Mouse (Mus musculus) stomach, postnatal 0 days (tissue): ENCODE measurements around the gene Fam210b. TPM values are rescaled to one million over a fixed set of nuclear protein-coding genes. Genes with fewer than 3 reads are reported as not detected.

Experiments used
- ATAC-seq: fragments of 200-750 bp; cut with Nextera tagmentation; 2 replicates; pipeline ENCODE4 v1.8.0; 2017; ENCODE audit not compliant: low FRiP score, low TSS enrichment
- DNase-seq: peaks from one replicate; pipeline ENCODE4 v3.0.0-alpha.2; 2016; ENCODE audit warnings: low spot score
- H3K27ac ChIP-seq: fragments of 300-500 bp; sonication (generic); replicated peaks from 2 replicates; pipeline ENCODE4 v1.5.1; 2014; ENCODE audit warnings: mild to moderate bottlenecking, control low read depth
- H3K27me3 ChIP-seq: fragments of 300-500 bp; sonication (generic); 2 replicates; pipeline ENCODE4 v1.6.1; 2014; ENCODE audit warnings: low read length; ENCODE audit not compliant: control insufficient read depth, insufficient read depth
- H3K36me3 ChIP-seq: fragments of 300-500 bp; sonication (generic); 2 replicates; pipeline ENCODE4 v1.6.1; 2014; ENCODE audit warnings: low read length, mixed read lengths; ENCODE audit not compliant: control insufficient read depth, insufficient read depth
- H3K4me1 ChIP-seq: fragments of 300-500 bp; sonication (generic); replicated peaks from 2 replicates; pipeline ENCODE4 v1.6.1; 2014; ENCODE audit warnings: antibody characterized with exemption; ENCODE audit not compliant: control insufficient read depth, insufficient read depth
- H3K4me2 ChIP-seq: fragments of 300-500 bp; sonication (generic); replicated peaks from 2 replicates; pipeline ENCODE4 v1.6.1; 2014; ENCODE audit warnings: low read depth, mild to moderate bottlenecking, control low read depth, moderate library complexity
- H3K4me3 ChIP-seq: fragments of 300-500 bp; sonication (generic); 2 replicates; pipeline ENCODE4 v1.5.1; 2014; ENCODE audit warnings: low read depth, low read length, control low read depth
- H3K9ac ChIP-seq: fragments of 300-500 bp; sonication (generic); 2 replicates; pipeline ENCODE4 v1.6.1; 2014; ENCODE audit warnings: mild to moderate bottlenecking, low read length, control low read depth, mixed read lengths
- H3K9me3 ChIP-seq: fragments of 300-500 bp; sonication (generic); 2 replicates; pipeline ENCODE4 v1.6.1; 2016; ENCODE audit warnings: low read length; ENCODE audit not compliant: control insufficient read depth
- CTCF ChIP-seq: IDR thresholded peaks from 2 replicates; pipeline ENCODE4 v1.5.1; 2016; ENCODE audit warnings: antibody characterized with exemption, low read depth, mild to moderate bottlenecking, moderate library complexity
- EP300 ChIP-seq: optimal IDR thresholded peaks from 2 replicates; pipeline ENCODE3; 2016; ENCODE audit warnings: antibody characterized with exemption
- WGBS: fragments of 180-500 bp; shearing (Covaris S2); extraction: QIAGEN DNeasy Blood & Tissue Kit; methylation state at CpG from one replicate; pipeline ENCODE4 v1.1.7; 2014; 5-methylcytosine and 5-hydroxymethylcytosine counted together
- polyA plus RNA-seq: library from polyadenylated mRNA; unstranded; fragments of >200 nt; fragmentation: Nextera tagmentation; extraction: Ambion mirVana; gene quantifications from 2 replicates; pipeline ENCODE4 v1.2.1, GENCODE M21; 2015

Gene Fam210b
- polyA plus RNA-seq, 1 experiment from 2014 or later = 23.9 TPM

GRCm38 (mm10) chr2:172340936-172341335, 4.4 kb upstream of the Fam210b start:
- no peak overlapping the region for H3K9ac ChIP-seq
- no peaks in the 10 kb centered on the region for H3K27me3 ChIP-seq
- H3K9me3 ChIP-seq = no peaks in the 10 kb centered on the region
- no peak for DNase-seq
- H3K4me1 ChIP-seq = no peaks in the 10 kb centered on the region
- 53% methylated on average over 3 of the region's 3 CpGs for WGBS
- ATAC-seq = no peak
- no peak overlapping the region for H3K4me3 ChIP-seq
- no peak overlapping the region for H3K4me2 ChIP-seq
- H3K36me3 ChIP-seq = no peaks in the 10 kb centered on the region
- no peak for TF ChIP-seq CTCF
- TF ChIP-seq EP300 = no peak
- no peak overlapping the region for H3K27ac ChIP-seq

DNA sequence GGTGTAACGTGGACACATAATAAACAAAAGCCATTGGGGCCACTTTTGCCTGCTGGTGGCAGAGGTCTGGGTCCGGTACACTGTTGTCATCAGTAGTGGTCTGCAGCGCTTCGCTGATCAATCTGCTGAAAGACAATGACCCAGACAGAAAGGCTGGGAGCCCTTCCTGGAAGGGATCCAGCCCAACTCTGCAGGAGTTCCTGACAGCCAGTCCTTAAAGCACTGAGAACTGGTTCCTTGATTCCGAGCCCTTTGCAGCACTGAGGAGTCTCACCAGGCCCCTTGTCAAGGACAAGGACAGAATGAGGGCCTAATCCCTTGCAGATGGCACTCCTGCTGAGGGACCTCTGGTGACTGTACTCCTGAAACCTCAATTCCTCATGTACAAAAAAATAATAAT, 3.8 kb upstream of the Fam210b start:
- no peaks in the 10 kb centered on the region for H3K36me3 ChIP-seq
- H3K27ac ChIP-seq = no peak overlapping the region
- ATAC-seq = no peak
- no peak overlapping the region for H3K4me3 ChIP-seq
- no peaks in the 10 kb centered on the region for H3K9me3 ChIP-seq
- TF ChIP-seq EP300 = no peak
- no peak for TF ChIP-seq CTCF
- no peak overlapping the region for H3K9ac ChIP-seq
- no peak for DNase-seq
- H3K27me3 ChIP-seq = no peaks in the 10 kb centered on the region
- WGBS = 53% methylated on average over 5 of the region's 5 CpGs
- H3K4me1 ChIP-seq = no peaks in the 10 kb centered on the region
- H3K4me2 ChIP-seq = no peak overlapping the region

DNA sequence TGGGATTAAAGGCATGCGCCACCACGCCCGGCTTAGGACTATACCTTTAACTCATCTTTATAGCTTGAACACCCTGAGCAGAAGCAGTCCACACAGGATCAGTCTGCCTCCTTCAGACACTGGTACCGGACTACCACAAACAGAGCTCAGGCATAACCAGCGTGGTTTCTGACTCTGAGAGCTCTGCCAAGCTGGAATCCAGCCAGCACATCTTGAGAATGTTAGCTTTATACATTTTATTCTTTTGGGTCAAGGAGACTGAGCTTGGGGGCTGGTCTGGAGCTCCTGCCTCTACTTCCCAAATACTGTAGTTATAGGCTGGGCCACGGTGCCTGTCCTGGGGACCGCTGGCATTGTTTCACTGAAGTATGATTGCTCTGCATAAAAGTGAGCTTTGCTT, 1.6 kb upstream of the Fam210b start:
- Histone ChIP-seq H3K27ac (no peak overlapping the region), H3K4me2 (no peak overlapping the region), H3K9ac (no peak overlapping the region), H3K36me3 (no peaks in the 10 kb centered on the region), H3K27me3 (no peaks in the 10 kb centered on the region), H3K9me3 (no peaks in the 10 kb centered on the region), H3K4me3 (no peak overlapping the region), H3K4me1 (0 out of 2 replicates have a peak, but pooled peaks cover 3% of the 10 kb centered on the region)
- WGBS = 85% methylated on average over 7 of the region's 7 CpGs
- DNase-seq (no peak), ATAC-seq (no peak)
- TF ChIP-seq CTCF = no peak
- no peak for TF ChIP-seq EP300

DNA sequence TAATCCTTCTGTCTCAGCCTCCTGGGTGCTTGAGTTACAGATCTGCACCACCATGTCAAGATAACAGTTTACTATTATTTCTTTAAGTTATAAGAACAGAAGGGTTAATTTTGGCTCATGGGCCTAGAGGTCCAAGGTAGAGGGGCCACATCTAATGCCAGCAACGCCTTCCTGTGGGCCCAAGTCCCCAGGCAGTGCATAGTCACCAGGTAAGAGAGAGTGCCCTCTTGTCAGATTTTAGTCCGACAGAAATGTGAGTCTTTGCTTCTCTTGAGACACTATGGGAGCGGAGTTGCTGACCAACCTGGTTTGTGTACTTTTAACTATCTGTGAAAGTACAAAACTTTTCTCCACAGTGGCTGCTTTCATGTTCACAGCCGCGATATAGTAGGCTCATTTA, 696 bp upstream of the Fam210b start:
- Histone ChIP-seq H3K4me2 (peak overlapping the region; percentile 38; the same call in 1 of the 2 replicates), H3K27ac (no peak overlapping the region), H3K9me3 (no peaks in the 10 kb centered on the region), H3K4me1 (0 out of 2 replicates have a peak, but pooled peaks cover 3% of the 10 kb centered on the region), H3K27me3 (no peaks in the 10 kb centered on the region), H3K9ac (no peak overlapping the region), H3K4me3 (peak overlapping the region; percentile 64; the same call in 1 of the 2 replicates), H3K36me3 (no peaks in the 10 kb centered on the region; the same call in 1 of the 2 replicates)
- TF ChIP-seq CTCF = no peak
- no peak for TF ChIP-seq EP300
- no peak for DNase-seq
- 25% methylated on average over 5 of the region's 5 CpGs for WGBS
- no peak for ATAC-seq

- Histone ChIP-seq H3K27ac (peak overlapping the region; percentile 78), H3K4me2 (peak overlapping the region; percentile 92), H3K27me3 (no peaks in the 10 kb centered on the region), H3K9ac (peak overlapping the region; percentile 69), H3K4me3 (peak overlapping the region; percentile 64), H3K9me3 (no peaks in the 10 kb centered on the region), H3K36me3 (no peaks in the 10 kb centered on the region; the same call in 1 of the 2 replicates), H3K4me1 (0 out of 2 replicates have a peak, but pooled peaks cover 3% of the 10 kb centered on the region)
- WGBS = 12% methylated on average over 31 of the region's 31 CpGs
- TF ChIP-seq CTCF (no peak), EP300 (no peak)
- ATAC-seq = no peak
- peak; percentile 57 for DNase-seq
Measured at GRCm38 (mm10) chr2:172346034-172346929, 917 bp downstream of the Fam210b start.

DNA sequence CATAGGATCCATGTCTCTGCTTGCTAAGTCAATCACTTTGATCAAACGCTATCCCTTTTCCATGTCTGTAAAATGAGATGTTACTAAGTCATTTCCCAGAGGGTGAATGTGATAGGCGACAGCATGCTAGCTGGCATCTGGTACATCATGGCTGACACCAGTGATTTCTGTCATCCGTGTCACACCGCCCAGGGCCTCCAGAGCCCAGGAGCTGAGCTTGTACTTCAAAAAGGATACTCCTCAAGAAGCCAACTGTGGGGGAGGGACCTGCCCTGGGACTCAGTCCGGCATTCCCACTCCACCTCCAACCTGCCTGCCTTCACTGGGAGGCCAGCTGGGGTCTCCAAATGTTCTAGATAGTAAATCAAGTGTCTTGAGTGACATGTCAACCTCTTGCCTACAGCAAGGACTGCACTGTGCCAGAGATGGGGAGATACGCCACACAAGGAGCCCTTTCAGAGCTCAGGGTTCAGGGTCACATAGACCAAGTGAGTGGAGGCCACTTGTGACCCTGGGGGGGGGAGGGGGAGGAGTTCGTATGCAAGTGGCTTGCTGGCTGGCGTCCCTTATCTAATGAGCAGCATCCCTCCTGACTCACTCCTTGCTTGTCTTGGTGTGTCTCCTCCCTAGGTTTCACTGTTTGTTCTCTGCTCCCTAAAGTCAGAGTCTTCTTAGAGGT, 1.7 kb downstream of the Fam210b start:
- H3K4me3 ChIP-seq = no peak overlapping the region
- no peak for TF ChIP-seq CTCF
- no peak for TF ChIP-seq EP300
- no peak for ATAC-seq
- no peaks in the 10 kb centered on the region for H3K27me3 ChIP-seq
- 0 out of 2 replicates have a peak, but pooled peaks cover 3% of the 10 kb centered on the region for H3K4me1 ChIP-seq
- DNase-seq = no peak
- peak overlapping the region; percentile 92 for H3K4me2 ChIP-seq
- H3K9ac ChIP-seq = no peak overlapping the region
- no peaks in the 10 kb centered on the region for H3K9me3 ChIP-seq
- no peaks in the 10 kb centered on the region; the same call in 1 of the 2 replicates for H3K36me3 ChIP-seq
- WGBS = 74% methylated on average over 8 of the region's 8 CpGs
- H3K27ac ChIP-seq = no peak overlapping the region
